Mouse (Mus musculus): ENCODE measurements around the gene Sesn3.
A peak's percentile ranks its signal among the peaks of the same experiment; 100 is the strongest.
"Not testable (repeated sequence)": the region's sequence is repeated elsewhere in the genome, so short reads cannot be mapped to it uniquely, and the experiment has no call there.

Sesn3 gene

DNA sequence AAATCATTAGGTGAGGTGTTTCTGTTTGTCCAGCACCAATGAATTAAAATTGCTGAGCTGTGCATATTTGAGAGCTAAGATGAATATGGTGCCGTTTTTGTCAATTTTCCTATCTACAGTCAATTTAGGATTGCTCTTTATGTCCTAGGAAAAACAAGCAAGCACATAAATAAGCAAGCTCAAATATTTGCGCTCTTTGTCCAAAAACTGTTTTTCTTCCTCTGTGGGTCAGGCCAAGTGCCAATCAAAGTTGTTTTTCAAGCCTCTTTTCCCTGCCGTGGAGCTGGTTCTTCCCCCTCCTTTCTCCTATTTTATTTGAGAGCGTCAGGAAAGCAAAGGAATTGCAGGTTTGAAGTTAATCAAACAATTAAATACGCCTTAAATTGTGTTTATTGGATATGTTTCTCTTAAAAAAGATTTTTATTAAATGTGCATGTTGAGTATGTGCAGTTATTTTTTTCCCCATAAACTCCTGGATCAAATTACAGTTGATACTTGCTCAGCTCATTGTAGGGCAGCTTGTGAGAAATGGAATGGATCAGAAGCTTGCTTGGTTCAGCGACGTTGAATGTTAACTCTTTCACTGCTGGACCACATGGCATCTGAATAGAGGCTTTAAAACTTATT is 2.6 kb downstream of the Sesn3 start:
- DNase-seq (ENCODE audit: low read depth, low spot score), result peak; percentile 8

DNA sequence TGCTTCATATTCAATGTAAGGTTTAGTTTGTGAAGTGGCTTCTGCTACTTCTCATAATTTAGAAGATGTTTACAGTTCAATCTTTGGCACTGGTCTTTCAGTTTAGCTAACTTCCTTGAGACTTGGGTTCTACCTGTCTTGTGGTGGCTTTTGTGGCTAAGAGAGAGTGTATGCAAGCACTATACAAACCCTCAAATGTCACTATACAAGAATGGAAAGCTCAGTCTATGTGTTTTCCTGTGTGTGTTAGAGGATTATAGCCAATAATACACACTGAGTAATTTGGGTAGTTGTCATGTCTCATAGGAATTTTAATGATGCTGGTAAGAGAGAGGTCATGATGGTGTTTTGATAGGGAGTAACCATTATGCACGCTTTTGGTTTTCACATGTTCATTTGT is 5.8 kb downstream of the Sesn3 start:
- DNase-seq (ENCODE audit: low read depth, low spot score), result no peak

DNA sequence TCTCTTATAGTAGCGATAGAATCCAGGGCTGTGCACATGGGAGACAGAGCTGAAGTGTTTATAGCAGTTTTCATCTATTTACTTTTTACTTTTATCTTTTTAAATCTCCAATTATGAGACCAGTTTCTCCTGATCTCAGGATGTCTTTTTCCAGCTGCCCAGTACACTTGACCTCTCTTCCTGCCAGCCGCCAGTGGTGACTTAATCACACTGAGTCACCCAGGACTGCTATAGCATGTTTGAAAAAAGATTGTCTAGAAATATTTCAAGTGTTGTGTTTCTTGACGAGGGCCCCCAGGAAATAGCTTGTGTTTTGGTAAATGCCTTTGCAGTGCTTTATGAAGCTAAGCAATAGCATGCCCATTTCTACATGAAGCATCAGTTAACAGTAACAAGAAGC is 10.2 kb downstream of the Sesn3 start:
- DNase-seq (ENCODE audit: low read depth, low spot score), result no peak

DNA sequence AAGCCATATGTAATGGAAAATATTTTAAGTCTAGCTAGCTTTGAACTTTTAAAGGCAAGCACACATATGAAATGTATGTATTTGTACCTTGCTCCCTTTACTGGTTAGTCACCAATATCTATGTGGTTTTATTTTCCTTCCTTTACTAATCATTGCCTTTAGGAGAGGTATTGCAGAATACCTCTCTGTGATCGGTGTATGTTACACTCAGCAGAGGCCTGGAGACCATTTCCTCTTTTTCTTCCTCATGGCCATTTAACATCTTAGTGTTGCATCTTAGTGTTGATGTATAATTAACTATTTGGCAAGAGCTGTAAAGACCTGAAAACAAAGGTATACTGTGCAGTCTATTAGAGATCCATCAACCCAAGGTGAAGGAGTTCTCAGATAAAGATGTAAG is 12.4 kb downstream of the Sesn3 start:
- DNase-seq (ENCODE audit: low read depth, low spot score), result no peak

DNA sequence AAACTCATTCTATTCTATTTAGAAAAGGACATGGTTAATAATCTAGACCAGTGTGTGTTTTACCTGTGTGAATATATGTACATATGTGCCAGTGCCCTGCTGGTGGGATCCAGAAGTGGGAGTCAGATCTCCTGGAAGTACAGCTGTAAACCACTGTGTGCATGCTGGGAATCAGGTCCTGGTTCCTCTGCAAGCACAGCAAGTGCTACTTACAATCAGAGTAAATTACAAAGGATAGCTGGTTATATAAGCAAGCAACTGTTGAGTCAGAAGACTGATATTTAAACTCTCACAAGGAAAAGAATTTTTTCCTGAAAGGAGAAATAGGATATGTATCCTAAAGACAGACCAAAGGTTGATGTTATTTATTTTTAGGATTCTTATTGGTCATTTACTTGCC is 13.6 kb downstream of the Sesn3 start:
- no peak for DNase-seq (ENCODE audit: low read depth, low spot score)

DNA sequence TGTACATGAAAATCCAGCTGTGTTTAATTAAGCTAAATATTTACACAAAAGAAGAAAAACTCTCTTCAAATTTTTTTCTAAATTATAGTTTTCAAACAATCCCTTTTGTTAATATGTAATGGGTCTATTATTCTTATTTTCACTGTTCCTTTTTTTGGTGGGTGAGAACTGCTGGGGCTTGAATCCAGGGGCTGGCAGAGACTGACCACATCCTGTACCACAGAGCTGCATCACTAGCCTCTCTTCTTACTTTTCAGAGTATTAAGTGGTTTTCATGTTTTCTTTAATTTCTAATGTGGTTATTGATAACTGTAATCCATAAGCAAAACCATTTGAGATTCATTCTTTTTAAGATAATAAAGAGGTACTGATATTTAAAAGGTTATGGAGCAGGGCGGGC is 19.0 kb downstream of the Sesn3 start:
- no peak for DNase-seq (ENCODE audit: low read depth, low spot score)

DNA sequence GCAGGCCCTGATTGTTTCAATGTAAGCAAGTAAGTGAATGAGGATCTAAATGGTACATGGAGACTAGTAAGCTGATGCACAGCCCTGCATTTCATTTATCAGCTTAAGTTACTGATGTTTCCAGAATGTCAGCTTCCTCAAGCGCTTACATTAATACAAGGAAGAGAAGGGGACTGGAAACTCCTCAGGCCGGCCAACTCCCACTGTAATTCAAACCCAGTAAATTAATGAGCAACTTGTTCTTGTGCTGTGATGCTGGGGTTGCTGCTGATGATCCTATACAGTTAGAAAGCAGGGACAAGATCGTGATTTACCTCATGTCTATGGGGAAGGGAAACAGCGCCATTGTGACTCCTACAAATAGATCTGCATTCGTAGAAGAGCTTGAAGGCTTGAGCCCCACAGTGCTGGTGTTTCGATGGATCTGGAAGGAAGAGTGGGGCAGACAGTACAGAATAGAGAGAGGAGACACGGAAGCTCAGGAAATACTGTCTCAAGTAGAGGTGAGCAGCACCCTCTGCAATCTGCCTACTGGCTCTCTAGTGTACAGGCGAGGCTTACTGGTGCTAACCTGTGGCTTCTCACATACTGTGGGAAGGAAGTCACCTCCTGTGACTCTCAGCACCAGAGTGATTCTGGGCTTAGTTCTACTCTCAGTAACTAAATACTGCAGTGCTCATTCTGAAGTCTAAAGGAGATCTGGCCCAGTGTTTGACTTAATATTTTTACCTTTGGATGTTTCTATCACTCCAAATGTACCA is 21.0 kb downstream of the Sesn3 start:
- DNase-seq (ENCODE audit: low read depth, low spot score), result no peak

DNA sequence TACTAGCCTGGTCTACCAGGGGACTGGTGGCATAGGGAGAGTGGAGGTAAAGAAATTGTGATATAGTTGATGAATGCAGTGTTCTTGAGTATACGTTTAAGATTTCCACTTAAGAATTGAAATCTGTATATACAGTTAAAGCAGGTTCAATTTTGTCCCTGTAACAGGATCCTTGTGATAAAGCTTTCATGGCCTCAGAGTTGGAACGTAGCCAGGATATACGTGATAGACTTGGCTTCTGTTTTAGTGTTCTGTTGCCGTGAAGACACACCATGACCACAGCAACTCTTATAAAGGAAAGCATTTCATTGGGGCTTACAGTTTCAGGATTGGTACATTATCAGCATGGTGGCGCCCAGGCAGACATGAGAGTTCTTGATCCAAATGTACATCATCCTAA is 22.3 kb downstream of the Sesn3 start:
- no peak for DNase-seq (ENCODE audit: low read depth, low spot score)

DNA sequence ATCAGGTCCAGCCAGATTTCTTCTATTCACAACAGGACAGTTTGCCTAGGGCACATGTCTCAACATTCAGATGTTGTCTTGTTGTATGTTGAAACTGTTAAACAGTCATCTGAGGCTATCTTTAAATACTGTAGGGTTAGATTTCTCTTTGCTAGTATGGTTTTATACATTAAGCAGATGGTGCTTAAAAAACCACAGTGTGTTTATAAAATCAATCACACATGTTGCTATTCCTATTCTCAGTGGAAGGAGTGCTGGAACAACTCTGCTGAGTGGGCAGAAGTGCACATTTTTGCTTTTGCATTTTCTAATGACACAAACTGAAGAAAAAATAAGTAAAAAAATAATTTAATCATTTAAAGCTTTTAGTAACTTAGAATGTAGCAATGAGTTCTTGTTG is 25.0 kb downstream of the Sesn3 start:
- no peak for DNase-seq (ENCODE audit: low read depth, low spot score)

DNA sequence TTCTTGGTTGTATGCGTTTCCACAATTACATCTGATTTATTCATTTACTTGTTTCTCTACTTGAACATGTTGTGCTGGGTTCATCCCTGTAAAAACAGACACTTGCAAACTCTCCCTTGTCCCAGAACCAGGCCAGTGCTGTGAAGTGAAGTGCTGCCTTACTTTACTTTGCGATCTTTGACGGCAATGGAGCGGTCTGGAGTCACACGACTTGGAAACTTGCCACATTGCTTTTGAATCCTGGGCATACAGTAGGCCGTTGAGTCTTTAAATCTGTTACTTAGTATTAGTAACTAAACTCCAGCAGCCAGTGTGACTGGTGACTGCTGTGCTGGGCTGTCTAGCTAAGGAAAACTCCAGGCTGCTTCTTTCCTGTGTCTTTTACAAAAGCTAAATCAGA is 25.9 kb downstream of the Sesn3 start:
- no peak for DNase-seq (ENCODE audit: low read depth, low spot score)

DNA sequence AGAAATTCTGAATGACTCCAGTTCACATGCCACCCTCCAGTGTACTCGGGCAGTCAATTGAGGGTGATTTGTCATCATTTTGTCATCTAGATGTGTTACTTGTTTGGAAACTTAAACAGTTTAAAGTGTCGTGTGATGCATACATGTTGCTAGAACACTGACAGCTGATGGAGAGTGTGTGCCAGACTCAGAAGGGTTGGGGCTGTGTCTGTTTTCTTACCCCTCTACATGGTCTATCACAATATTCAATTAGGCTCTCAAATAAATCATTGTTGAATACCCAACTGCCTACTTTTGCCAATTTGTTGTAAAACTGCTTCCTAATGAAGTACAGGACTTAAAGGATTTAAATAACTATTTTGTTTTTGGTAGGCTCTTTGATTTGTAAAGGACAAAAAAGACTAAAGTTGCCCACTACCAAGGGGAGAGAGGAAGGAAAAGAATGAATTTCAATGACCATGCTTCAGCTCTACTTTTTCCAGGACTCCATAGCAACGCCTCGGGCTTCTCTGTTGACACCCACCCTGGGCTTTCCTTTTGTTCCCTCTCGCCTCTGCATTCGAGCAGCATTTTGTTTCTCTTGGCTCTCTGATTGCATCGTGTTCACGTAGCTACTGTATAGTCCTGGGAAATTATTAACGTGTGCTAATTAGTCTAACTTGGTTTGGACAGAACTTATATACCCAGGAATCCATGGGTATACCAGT is 29.5 kb downstream of the Sesn3 start:
- no peak for DNase-seq (ENCODE audit: low read depth, low spot score)

DNA sequence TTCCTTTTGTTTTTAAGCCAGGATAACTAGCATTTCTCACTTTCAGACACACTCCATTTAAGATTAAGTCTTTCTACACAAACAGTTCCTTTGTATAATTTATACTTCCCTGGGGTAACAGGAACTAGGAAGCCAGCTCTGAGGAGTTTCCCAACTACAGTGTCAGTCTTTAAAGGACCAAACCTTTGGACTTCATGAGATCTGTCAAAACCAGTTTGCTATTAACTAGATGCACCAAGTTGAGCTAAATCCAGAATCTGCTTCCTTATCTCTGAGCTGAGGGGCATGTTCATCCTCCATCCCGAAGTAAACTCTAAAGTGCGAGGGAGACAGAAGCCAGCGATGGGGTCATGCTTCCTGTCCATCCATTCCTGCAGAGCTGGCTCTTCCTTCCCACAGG is 32.5 kb downstream of the Sesn3 start:
- no peak for DNase-seq (ENCODE audit: low read depth, low spot score)

DNA sequence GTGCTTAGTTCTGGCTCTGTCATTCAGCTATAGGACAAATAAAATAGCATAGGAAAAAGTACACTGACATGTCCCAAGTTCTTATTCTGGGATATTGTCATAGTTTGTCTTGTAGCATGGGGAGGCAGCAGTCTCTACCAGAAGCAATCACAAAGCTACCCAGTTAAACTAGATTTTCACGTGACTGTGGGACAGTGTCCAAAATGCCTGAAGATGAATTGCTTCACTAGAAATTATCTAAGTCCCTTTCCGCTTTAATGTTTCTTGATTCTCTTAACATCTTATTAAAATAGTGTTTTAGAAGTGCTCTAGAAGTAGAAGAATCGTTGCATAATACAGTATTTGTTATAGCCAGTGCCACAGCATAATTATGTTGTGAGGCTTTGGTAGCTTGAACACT is 39.1 kb downstream of the Sesn3 start:
- no peak for DNase-seq (ENCODE audit: low read depth, low spot score)

DNA sequence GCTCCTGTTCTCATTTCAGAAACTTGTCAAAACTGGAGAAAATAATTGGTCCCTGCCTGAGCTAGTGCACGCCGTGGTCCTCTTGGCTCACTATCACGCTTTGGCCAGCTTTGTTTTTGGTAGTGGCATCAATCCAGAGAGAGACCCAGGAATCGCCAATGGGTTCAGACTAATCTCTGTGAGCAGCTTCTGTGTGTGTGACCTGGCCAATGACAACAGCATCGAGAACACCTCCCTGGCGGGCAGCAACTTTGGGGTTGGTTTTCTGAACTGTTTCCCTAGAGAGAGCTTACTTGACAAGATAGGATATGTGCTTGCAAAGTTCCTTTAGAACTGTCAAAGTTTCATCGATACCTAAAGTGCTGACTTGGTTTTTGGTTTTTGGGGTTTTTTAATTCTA is 39.6 kb downstream of the Sesn3 start:
- no peak for DNase-seq (ENCODE audit: low read depth, low spot score)

DNA sequence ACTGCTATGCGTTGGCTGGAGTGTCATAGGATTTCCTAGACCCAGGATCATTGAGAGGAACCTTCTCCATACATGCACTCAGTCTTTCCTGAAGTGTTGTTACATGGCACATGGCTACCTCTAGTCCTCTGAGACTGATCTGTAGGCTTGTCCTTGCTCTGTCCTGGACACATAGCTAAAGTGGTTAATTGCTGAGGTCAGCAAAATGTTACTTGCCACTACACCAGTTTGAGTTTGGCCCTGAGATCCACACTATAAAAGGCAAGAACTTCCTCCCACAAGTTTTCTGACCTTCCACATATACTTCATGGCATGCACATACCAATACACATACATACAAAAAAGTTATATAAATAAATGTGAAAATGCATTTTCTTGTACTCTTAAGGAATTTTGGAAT is 41.8 kb downstream of the Sesn3 start:
- no peak for DNase-seq (ENCODE audit: low read depth, low spot score)

DNA sequence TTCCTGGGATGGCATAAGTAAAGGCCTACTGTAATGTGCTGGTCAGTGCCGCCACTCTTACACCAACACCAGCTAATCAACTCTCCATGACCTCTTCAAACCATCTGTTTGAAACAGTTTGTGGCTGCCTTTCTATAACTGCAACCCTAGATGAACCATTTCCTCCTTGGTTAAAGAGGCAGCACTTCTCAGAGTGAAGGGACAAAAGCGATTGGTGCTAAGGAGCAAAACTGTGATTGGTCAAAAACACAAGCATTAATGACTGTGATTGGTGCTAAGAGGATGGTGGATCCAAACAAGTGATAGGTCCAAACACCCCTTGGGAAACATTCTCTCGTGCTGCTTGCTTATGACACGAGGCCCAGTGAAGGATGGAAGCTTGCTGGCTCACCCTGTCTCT is 61.0 kb downstream of the Sesn3 start:
- DNase-seq (ENCODE audit: low read depth, low spot score), result no peak

DNA sequence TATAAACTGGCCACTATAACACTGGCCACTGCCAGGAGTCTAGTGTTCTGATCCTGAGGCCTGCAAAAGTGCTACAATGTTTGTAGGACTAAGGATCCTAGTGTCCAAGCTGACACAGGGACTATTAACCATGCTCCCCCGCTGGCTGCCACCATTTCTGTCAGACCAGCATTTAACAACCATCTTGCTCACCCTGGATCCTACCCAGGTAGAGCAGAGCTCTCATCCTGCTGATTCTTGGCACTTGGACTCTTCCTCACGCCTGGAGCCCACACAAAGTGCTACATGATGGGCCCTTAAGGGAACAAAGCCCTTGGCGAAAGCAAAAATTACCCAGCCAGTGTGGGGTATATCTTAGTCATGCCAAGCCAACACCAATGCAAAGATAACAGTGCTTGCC is 62.0 kb downstream of the Sesn3 start:
- no peak for DNase-seq (ENCODE audit: low read depth, low spot score)

DNA sequence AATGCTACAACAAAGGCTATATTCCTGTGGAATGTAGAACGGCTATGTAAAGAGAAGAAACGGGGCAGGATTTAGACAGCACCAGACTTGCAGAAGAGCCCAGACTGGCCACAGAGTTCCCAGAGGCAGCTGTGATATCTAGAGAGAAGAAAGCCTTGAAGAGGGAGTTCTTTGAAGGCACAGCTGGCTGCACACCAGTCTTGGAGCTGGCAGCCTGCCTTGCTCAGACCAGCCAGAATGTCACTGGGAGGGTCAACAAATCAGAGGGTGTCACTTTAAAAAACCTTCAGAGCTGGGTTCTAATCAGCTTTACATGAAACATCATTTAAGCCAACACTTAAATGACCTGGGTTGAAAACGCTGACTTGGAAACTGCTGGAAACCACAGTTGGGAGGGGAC is 63.8 kb downstream of the Sesn3 start:
- DNase-seq (ENCODE audit: low read depth, low spot score), result no peak

DNA sequence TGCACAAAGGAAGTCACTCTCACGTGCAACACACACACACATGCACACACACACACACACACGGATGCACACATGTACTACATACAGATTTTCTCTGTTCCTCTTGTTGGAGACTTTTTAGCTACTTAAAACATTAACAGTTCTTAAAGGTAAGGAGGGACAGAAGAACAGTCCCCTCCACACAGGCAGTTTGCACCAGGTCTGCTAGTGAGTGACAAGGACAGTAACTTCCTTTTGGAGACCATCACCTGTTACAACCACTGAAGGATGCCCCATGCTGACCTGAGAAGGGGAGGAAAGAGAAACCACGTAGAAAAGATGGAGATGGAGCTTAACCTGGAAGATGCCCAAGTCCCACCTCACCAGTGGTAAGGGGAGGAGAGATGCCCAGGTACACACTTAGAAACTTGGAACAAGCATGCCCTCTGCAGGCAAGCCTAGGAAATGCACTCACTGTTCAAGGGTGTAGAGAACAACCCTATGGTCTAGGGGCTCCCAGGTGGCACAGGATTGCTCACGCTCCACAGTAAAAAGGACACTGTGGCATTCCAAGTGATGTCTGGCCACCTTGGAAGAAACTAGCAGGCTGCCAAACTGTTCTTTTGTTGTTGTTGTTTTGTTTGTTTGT is 67.3 kb downstream of the Sesn3 start:
- DNase-seq (ENCODE audit: low read depth, low spot score), result peak; percentile 80

DNA sequence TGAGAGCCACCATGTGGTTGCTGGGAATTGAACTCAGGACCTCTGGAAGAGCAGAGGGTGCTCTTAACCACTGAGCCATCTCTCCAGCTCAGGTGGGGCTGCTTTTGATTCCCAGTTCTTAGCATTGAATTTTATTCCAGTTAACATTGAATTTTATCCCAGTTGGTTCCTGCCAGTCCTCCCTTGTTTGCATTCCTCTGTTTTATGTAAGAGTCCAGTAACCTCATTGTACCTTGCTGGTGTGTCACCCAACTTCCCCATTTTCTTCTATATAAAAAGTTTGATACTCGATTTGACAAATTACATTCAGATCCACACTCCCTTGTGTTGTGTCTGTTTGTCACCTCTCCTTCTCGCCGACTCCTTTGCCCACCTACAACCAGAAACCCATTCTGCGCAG is 71.0 kb downstream of the Sesn3 start:
- DNase-seq (ENCODE audit: low read depth, low spot score), result not testable (repeated sequence)

DNA sequence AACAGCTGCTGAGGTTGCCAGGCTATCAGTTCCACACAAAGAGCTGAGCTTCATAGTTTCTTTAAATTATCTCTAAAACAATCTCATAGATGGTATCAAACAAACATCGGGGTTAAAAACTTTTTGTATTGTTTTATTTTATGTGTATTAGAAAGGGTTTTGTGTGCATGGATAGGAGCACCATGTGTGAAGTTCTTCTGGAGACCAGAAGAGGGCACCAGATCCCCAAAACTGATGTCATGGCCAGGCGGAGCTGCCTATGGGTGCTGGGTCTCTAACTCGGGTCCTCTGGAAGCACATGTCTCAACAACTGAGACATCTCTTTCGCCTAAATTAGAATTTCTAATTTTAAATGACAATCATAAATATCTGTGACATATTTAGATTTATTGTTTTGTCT is 73.5 kb downstream of the Sesn3 start:
- no peak for DNase-seq (ENCODE audit: low read depth, low spot score)

DNA sequence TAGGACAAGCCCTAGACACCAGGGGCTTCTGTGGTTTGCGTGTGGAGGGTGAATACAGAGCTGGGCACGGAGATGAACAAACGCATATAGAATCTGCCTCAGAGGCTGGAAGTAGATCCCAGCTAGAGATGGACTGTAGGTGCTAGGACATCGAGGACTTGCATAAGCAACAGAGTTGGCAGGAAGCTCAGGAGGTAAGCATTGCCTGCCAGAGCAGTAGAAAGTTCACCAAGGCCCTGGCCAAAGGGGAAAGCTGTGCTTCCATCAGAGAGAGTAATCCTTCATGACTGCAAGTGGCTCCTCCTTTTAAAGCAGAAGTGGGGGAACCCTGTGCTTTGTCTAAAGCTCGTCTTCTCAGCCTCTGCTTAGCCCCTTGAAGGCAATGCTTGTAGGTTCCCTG is 74.5 kb downstream of the Sesn3 start:
- DNase-seq (ENCODE audit: low read depth, low spot score), result no peak

DNA sequence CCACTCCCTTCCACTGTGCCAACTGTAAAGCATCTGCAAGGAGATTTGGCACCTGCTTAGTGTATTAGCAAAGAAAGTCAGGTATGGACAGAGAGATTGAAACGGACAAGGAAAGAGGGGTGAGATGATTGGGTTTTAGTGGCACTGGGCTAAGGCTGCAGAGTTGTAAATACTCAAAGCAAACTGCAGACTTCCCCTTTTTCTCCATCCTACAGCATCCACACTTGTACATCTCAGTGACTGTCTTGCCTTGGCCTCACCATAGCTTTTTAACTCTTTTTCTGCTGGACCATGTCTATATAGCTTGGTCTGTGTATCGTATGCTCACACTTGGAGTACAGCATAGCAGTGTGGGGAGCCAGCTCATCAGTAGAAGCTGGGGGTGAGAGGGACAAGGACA is 75.9 kb downstream of the Sesn3 start:
- no peak for DNase-seq (ENCODE audit: low read depth, low spot score)
